Mouse (Mus musculus) layer of hippocampus, adult 2 months (tissue): ENCODE data around the gene Grik4. TPM values are rescaled to one million over a fixed set of nuclear protein-coding genes. Genes with fewer than 3 reads are reported as not detected.

ENCODE experiments used
- DNase-seq, 2 experiments: peaks; one replicate each; pipeline ENCODE4 v3.0.0; 2022; ENCODE audit warnings: low spot score in 2 of 2
- H3K27ac ChIP-seq: fragments of 200-600 bp; 2 replicates; pipeline ENCODE4 v1.8.1; 2022
- H3K4me3 ChIP-seq: fragments of 200-600 bp; 2 replicates; pipeline ENCODE4 v1.8.1; 2022; ENCODE audit warnings: mild to moderate bottlenecking
- CTCF ChIP-seq: fragments of 200-600 bp; conservative IDR thresholded peaks from 2 replicates; pipeline ENCODE4 v1.8.1; 2022; ENCODE audit warnings: antibody characterized with exemption, mild to moderate bottlenecking, moderate library complexity
- total RNA-seq, 2 experiments: library from RNA; stranded (reverse); gene quantifications; 2 replicates each; pipeline ENCODE4 v1.2.3; 2021

The Grik4 gene
- total RNA-seq, 2 experiments from 2014 or later = 53.0 to 63.2 TPM

- Histone ChIP-seq H3K27ac (no peak overlapping the region), H3K4me3 (no peak overlapping the region)
- DNase-seq = no peak
- TF ChIP-seq CTCF = no peak
These were observed 167.5 kb downstream of the Grik4 start for GRCm38 (mm10) chr9:42776804-42777203.

- TF ChIP-seq CTCF = no peak
- Histone ChIP-seq H3K27ac (0 out of 2 replicates have a peak overlapping the region, but pooled peaks have one; percentile 36), H3K4me3 (no peak overlapping the region)
- no peak for DNase-seq
These were observed 179.3 kb downstream of the Grik4 start for GRCm38 (mm10) chr9:42764823-42765560.

GRCm38 (mm10) chr9:42758682-42759205 is 185.5 kb downstream of the Grik4 start:
- no peak for DNase-seq
- TF ChIP-seq CTCF = peak; percentile 57
- no peak overlapping the region for H3K4me3 ChIP-seq
- no peak overlapping the region for H3K27ac ChIP-seq

- H3K4me3 ChIP-seq = no peak overlapping the region
- no peak for DNase-seq
- no peak overlapping the region for H3K27ac ChIP-seq
- TF ChIP-seq CTCF = no peak
These were observed 187.2 kb downstream of the Grik4 start for GRCm38 (mm10) chr9:42757012-42757640.

- H3K27ac ChIP-seq = no peak overlapping the region
- TF ChIP-seq CTCF = no peak
- no peak for DNase-seq
- no peak overlapping the region for H3K4me3 ChIP-seq
These were observed 189.6 kb downstream of the Grik4 start for GRCm38 (mm10) chr9:42754699-42755098.

GRCm38 (mm10) chr9:42751160-42751559 is 193.1 kb downstream of the Grik4 start:
- Histone ChIP-seq H3K4me3 (no peak overlapping the region), H3K27ac (no peak overlapping the region)
- DNase-seq = no peak
- TF ChIP-seq CTCF = no peak

GRCm38 (mm10) chr9:42750176-42750575 is 194.1 kb downstream of the Grik4 start:
- no peak overlapping the region for H3K4me3 ChIP-seq
- DNase-seq = no peak
- H3K27ac ChIP-seq = no peak overlapping the region
- no peak for TF ChIP-seq CTCF

GRCm38 (mm10) chr9:42745982-42746381 is 198.3 kb downstream of the Grik4 start:
- Histone ChIP-seq H3K4me3 (no peak overlapping the region), H3K27ac (peak overlapping the region; percentile 29; the same call in 1 of the 2 replicates)
- TF ChIP-seq CTCF = no peak
- DNase-seq = peak in 1 of 2 experiments; percentile 47

- H3K27ac ChIP-seq = no peak overlapping the region
- no peak overlapping the region for H3K4me3 ChIP-seq
- no peak for TF ChIP-seq CTCF
- DNase-seq = no peak
These were observed 201.9 kb downstream of the Grik4 start for GRCm38 (mm10) chr9:42742385-42742784.

- TF ChIP-seq CTCF = 0 out of 2 replicates have a peak, but pooled peaks have one; percentile 4
- DNase-seq = no peak
- no peak overlapping the region for H3K4me3 ChIP-seq
These were observed 207.5 kb downstream of the Grik4 start for GRCm38 (mm10) chr9:42736697-42737335.

GRCm38 (mm10) chr9:42735086-42735485 is 209.2 kb downstream of the Grik4 start:
- TF ChIP-seq CTCF = no peak
- Histone ChIP-seq H3K27ac (no peak overlapping the region), H3K4me3 (no peak overlapping the region)
- no peak for DNase-seq

More at GRCm38 (mm10) chr9:42736697-42737335, 207.5 kb downstream of the Grik4 start:
- peak overlapping the region; percentile 39; the same call in 1 of the 2 replicates for H3K27ac ChIP-seq

GRCm38 (mm10) chr9:42732731-42733318 is 211.5 kb downstream of the Grik4 start:
- no peak for TF ChIP-seq CTCF
- no peak overlapping the region for H3K4me3 ChIP-seq
- no peak overlapping the region for H3K27ac ChIP-seq
- no peak for DNase-seq

- no peak overlapping the region for H3K27ac ChIP-seq
- no peak for TF ChIP-seq CTCF
- H3K4me3 ChIP-seq = no peak overlapping the region
- DNase-seq = no peak
These were observed 215.8 kb downstream of the Grik4 start for GRCm38 (mm10) chr9:42728472-42728871.
